Mouse (Mus musculus): Measurements from ENCODE around the gene Lpar3. TPM values are rescaled to one million over a fixed set of nuclear protein-coding genes. Genes with fewer than 3 reads are reported as not detected.

Lpar3 gene
- total and polyA plus RNA-seq, 3 experiments, result 0.10 to 0.68 (median 0.32) TPM

GRCm38 (mm10) chr3:146195153-146195552, 25.6 kb upstream of the Lpar3 start:
- intact Hi-C loops (cut with DNase I), result no loop called here
- no peak for DNase-seq
- no peaks in the 10 kb centered on the region for H3K79me2 ChIP-seq (replicated peaks; ENCODE audit: control insufficient read depth, insufficient read depth, low read length)
- WGBS, result 88% methylated on average over 5 of the region's 5 CpGs
- H3K27me3 ChIP-seq (ENCODE audit: control insufficient read depth, insufficient read depth, low read length), result no peaks in the 10 kb centered on the region
- no peak for TF ChIP-seq CTCF (IDR thresholded peaks at IDR 0.05)
- TF ChIP-seq POLR2A (IDR thresholded peaks at IDR 0.05; ENCODE audit: insufficient read depth, low read depth, low read length), result no peak
- no peak for TF ChIP-seq EP300 (IDR thresholded peaks at IDR 0.05; ENCODE audit: insufficient read depth, low read depth, low read length)
- no peak overlapping the region for H3K9ac ChIP-seq (ENCODE audit: low read depth, low read length)
- no peak overlapping the region for H3K4me3 ChIP-seq
- H3K27ac ChIP-seq, result no peak overlapping the region
- peaks cover 2% of the 10 kb centered on the region for H3K4me1 ChIP-seq (ENCODE audit: control insufficient read depth, insufficient read depth, low read length)
- no peaks in the 10 kb centered on the region for H3K36me3 ChIP-seq (ENCODE audit: control insufficient read depth, insufficient read depth, low read length)

- peaks cover 2% of the 10 kb centered on the region for H3K4me1 ChIP-seq (ENCODE audit: control insufficient read depth, insufficient read depth, low read length)
- no peaks in the 10 kb centered on the region for H3K79me2 ChIP-seq (replicated peaks; ENCODE audit: control insufficient read depth, insufficient read depth, low read length)
- no peaks in the 10 kb centered on the region for H3K27me3 ChIP-seq (ENCODE audit: control insufficient read depth, insufficient read depth, low read length)
- WGBS, result 40% methylated on average over 6 of the region's 6 CpGs
- no peak overlapping the region for H3K27ac ChIP-seq
- no peak overlapping the region for H3K4me3 ChIP-seq
- no peak for DNase-seq
- no peak overlapping the region for H3K9ac ChIP-seq (ENCODE audit: low read depth, low read length)
- intact Hi-C loops (cut with DNase I), result no loop called here
- no peaks in the 10 kb centered on the region for H3K36me3 ChIP-seq (ENCODE audit: control insufficient read depth, insufficient read depth, low read length)
- TF ChIP-seq CTCF (IDR thresholded peaks at IDR 0.05) (no peak), EP300 (IDR thresholded peaks at IDR 0.05; ENCODE audit: insufficient read depth, low read depth, low read length) (no peak), POLR2A (IDR thresholded peaks at IDR 0.05; ENCODE audit: insufficient read depth, low read depth, low read length) (no peak)
Measured at GRCm38 (mm10) chr3:146196301-146196700, 24.5 kb upstream of the Lpar3 start.

- Histone ChIP-seq H3K4me1 (ENCODE audit: control insufficient read depth, insufficient read depth, low read length) (peaks cover 2% of the 10 kb centered on the region), H3K36me3 (ENCODE audit: control insufficient read depth, insufficient read depth, low read length) (no peaks in the 10 kb centered on the region), H3K4me3 (no peak overlapping the region), H3K27me3 (ENCODE audit: control insufficient read depth, insufficient read depth, low read length) (no peaks in the 10 kb centered on the region), H3K79me2 (replicated peaks; ENCODE audit: control insufficient read depth, insufficient read depth, low read length) (no peaks in the 10 kb centered on the region), H3K9ac (ENCODE audit: low read depth, low read length) (no peak overlapping the region), H3K27ac (no peak overlapping the region)
- WGBS, result 68% methylated on average over 17 of the region's 17 CpGs
- DNase-seq, result peak in 1 of 2 experiments; percentile 27
- TF ChIP-seq EP300 (IDR thresholded peaks at IDR 0.05; ENCODE audit: insufficient read depth, low read depth, low read length), result no peak
- no peak for TF ChIP-seq POLR2A (IDR thresholded peaks at IDR 0.05; ENCODE audit: insufficient read depth, low read depth, low read length)
- TF ChIP-seq CTCF (IDR thresholded peaks at IDR 0.05), result no peak
- intact Hi-C loops (cut with DNase I), result no loop called here
Measured at GRCm38 (mm10) chr3:146196780-146197743, 23.7 kb upstream of the Lpar3 start.

- Histone ChIP-seq H3K79me2 (replicated peaks; ENCODE audit: control insufficient read depth, insufficient read depth, low read length) (no peaks in the 10 kb centered on the region), H3K9ac (ENCODE audit: low read depth, low read length) (no peak overlapping the region), H3K27ac (no peak overlapping the region), H3K36me3 (ENCODE audit: control insufficient read depth, insufficient read depth, low read length) (no peaks in the 10 kb centered on the region), H3K4me3 (no peak overlapping the region), H3K27me3 (ENCODE audit: control insufficient read depth, insufficient read depth, low read length) (no peaks in the 10 kb centered on the region), H3K4me1 (ENCODE audit: control insufficient read depth, insufficient read depth, low read length) (peaks cover 2% of the 10 kb centered on the region)
- TF ChIP-seq CTCF (IDR thresholded peaks at IDR 0.05) (no peak), EP300 (IDR thresholded peaks at IDR 0.05; ENCODE audit: insufficient read depth, low read depth, low read length) (no peak), POLR2A (IDR thresholded peaks at IDR 0.05; ENCODE audit: insufficient read depth, low read depth, low read length) (no peak)
- intact Hi-C loops (cut with DNase I), result no loop called here
- no peak for DNase-seq
- WGBS, result 60% methylated on average over 12 of the region's 12 CpGs
Measured at GRCm38 (mm10) chr3:146197785-146198184, 23.0 kb upstream of the Lpar3 start.

GRCm38 (mm10) chr3:146198803-146199481, 21.8 kb upstream of the Lpar3 start:
- TF ChIP-seq EP300 (IDR thresholded peaks at IDR 0.05; ENCODE audit: insufficient read depth, low read depth, low read length) (no peak), POLR2A (IDR thresholded peaks at IDR 0.05; ENCODE audit: insufficient read depth, low read depth, low read length) (no peak), CTCF (IDR thresholded peaks at IDR 0.05) (no peak)
- no peaks in the 10 kb centered on the region for H3K36me3 ChIP-seq (ENCODE audit: control insufficient read depth, insufficient read depth, low read length)
- intact Hi-C loops (cut with DNase I), result no loop called here
- no peak overlapping the region for H3K9ac ChIP-seq (ENCODE audit: low read depth, low read length)
- peaks cover 2% of the 10 kb centered on the region for H3K4me1 ChIP-seq (ENCODE audit: control insufficient read depth, insufficient read depth, low read length)
- no peaks in the 10 kb centered on the region for H3K79me2 ChIP-seq (replicated peaks; ENCODE audit: control insufficient read depth, insufficient read depth, low read length)
- H3K27me3 ChIP-seq (ENCODE audit: control insufficient read depth, insufficient read depth, low read length), result no peaks in the 10 kb centered on the region
- H3K27ac ChIP-seq, result no peak overlapping the region
- 77% methylated on average over 11 of the region's 11 CpGs for WGBS
- no peak overlapping the region for H3K4me3 ChIP-seq
- no peak for DNase-seq

Measured in heart, adult 2 months (tissue).